Mouse (Mus musculus): ENCODE data around the gene Ubxn11.

DNA sequence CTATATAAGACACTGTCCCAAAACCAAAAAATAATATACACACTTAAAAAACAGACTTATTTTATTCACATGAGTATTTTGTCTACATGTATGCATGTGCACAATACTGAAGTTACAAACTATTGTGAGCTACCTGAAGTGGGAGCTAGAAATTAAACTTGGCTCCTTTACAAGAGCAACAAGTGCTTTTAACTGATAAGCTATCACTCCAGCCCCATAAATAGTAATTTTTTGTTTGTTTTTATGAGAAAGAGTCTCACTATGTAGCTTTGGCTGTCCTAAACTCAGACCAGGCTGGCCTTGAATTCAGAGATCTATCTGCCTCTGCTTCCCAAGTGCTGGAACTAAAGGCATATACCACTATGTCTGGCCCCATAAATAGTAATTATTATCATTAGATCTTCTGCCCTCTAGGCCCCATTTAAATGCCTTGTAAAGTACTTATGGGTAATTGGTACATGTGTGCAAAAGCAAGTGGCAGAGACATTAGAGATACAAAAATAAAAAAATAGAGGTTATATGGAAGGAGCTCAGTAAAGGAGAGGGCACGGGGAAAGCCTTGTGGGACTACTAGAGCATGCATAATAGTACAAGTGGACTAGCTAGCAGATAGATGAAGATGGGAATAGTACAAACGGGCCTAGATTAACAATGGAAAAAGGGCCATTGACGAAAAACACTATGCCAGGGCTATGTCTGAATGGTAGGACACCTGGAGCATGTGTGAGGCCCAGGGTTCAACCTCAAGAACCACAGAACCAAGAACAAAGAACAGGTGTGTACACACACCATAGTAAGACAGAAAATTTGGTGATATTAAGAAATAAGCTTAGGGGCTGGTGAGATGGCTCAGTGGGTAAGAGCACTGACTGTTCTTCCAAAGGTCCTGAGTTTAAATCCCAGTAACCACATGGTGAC is 63.4 kb downstream of the Ubxn11 start:
- no peak for TF ChIP-seq CTCF (IDR thresholded peaks at IDR 0.05; ENCODE audit: extremely low read depth, insufficient read depth, low read length)
- no peak for TF ChIP-seq POLR2A (IDR thresholded peaks at IDR 0.05; ENCODE audit: extremely low read depth, insufficient read depth, low read length)

All from cortical plate, adult 2 months (tissue).